Mouse (Mus musculus) gastrocnemius, postnatal 25 days (tissue): ENCODE measurements around the gene Grasp. TPM values are rescaled to one million over a fixed set of nuclear protein-coding genes. Genes with fewer than 3 reads are reported as not detected.

Experiments
- DNase-seq: peaks from one replicate; pipeline ENCODE4 v3.0.0; 2022
- total RNA-seq, 2 experiments: library from RNA; stranded (reverse); gene quantifications; 1 replicate in 1 of 2; 2 replicates in 1 of 2; pipeline ENCODE4 v1.2.3; 2021

Gene Grasp
- total RNA-seq, 2 experiments from 2014 or later = 4.3 to 5.7 TPM

- DNase-seq = peak; percentile 71
These were observed 24.2 kb downstream of the Grasp start for GRCm38 (mm10) chr15:101248029-101248710.

GRCm38 (mm10) chr15:101250220-101250800 lies 26.3 kb downstream of the Grasp start:
- no peak for DNase-seq

DNA sequence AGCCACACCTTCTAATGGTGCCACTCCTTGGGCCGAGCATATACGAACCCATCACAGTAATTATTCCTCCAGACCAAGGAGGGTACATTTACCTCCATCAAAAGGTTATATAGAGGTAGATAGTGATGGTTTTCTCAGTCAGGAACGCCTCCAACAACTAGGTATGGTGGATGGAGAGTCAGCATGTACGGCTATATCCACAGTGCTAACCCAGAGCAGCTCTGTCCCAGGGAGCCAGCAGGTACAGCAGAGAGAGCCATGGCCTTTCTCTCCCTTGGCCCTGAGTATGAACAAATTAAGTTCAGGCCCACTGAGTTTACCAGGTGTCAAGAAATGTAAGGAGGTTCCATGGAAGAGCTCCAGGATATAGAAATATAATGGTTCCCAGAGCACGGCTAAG lies 27.9 kb downstream of the Grasp start:
- DNase-seq = no peak

DNA sequence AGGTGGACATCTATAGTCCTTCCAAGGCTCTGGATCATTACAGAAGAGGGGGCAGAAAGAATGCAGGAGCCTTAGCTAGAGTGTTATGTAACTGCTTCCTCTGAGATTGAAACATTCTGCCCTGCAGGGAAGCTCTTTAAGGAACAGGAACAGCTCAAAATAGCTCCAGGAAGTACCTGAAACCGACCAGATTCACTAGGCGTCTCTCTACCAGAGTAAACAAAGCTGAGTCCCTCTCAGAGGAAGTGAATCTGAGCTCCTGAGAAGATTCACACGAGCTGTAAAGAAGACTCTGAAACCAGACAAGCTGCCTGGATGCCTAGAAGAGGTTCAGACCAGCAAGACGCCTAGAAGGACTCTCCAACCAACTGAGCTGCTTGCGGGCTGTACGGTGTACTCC lies 28.6 kb downstream of the Grasp start:
- no peak for DNase-seq

- no peak for DNase-seq
These were observed 29.5 kb downstream of the Grasp start for GRCm38 (mm10) chr15:101253563-101253885.

GRCm38 (mm10) chr15:101253886-101254795 lies 30.2 kb downstream of the Grasp start, which contains the start of gene Nr4a1:
Gene Nr4a1, plus strand, starts transcription at chr15:101254269.
- peak; percentile 91 for DNase-seq

GRCm38 (mm10) chr15:101255842-101256462 lies 32.0 kb downstream of the Grasp start:
- DNase-seq = no peak

GRCm38 (mm10) chr15:101256463-101257206 lies 32.6 kb downstream of the Grasp start:
- DNase-seq = no peak

DNA sequence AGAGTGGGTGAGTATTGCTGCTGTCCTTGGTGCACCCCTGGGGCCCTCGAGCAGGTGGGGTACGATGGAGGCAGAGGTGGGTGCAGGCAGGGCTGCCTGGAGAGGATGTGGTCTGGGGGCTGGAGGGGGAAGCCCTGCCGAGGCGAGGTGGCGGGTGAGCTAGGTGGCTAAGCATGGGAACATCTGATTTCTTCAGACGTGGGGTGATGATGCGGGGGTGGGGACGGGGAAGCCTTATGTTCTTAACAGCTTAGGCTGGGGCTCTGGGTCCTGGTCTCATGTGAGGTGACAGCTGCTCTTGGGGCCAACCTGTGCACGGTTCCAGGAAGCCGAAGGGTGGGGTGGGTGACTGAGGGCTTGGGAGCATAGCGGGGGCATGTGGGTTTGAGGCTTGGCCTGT lies 34.4 kb downstream of the Grasp start:
- peak; percentile 40 for DNase-seq

DNA sequence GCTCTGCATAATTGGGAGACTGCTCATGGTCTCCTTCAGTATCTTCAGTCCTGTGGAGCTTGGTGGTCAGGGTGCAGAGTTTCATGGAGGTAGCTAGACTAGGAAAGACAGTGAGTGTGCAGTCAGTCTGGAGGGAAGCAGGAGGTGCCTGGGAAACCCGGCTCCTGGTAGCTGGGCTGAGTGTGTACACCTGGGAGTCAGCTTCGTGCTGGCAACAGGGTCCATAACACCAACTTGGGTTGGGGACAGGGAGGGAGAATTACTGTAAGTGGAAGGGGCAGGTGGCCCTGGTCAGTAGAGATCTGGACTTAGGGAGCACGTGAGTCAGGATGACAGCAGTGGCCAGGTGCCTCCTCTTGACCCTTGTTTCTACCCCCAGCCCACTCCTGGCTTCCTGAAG lies 35.9 kb downstream of the Grasp start:
- DNase-seq = no peak

GRCm38 (mm10) chr15:101260387-101260786 lies 36.4 kb downstream of the Grasp start:
- DNase-seq = peak; percentile 95

DNA sequence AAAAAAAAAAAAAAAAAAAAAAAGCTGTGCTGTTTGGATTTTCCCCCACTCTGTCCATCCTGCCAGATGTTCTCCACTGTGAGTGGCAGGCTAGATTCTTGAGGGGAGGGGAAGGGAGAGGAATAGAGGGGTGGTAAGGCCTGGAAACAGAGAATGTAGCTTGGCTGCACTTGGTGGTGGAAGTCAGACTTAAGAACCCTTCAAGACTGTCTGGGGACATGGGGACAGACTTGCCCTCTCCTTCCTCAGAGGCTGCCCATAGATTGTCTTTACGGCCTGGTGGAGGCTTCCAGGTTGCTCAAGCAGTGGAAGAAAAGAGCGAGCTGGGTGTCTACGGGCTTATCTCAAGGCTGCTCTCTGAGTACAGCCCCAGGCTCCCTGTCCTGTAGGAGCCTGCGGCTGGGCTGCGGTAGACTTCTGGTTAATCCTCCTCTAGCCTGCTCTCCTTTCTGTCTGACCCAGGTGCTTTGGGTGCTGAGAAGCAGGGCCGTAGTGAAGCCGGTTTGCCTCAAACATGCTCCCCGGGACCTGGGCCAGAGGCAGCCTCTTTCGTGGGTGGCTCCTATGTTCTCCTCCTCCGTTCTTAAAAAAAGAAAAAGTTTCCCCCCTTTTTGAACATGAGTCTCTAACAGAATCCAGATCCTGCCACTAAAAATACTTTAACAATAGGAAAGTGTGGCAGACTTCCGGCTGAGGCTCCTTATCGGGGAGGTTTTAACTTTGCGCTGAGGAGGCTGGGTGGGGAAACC lies 37.1 kb downstream of the Grasp start:
- DNase-seq = no peak

GRCm38 (mm10) chr15:101262502-101262901 lies 38.5 kb downstream of the Grasp start:
- DNase-seq = peak; percentile 56

DNA sequence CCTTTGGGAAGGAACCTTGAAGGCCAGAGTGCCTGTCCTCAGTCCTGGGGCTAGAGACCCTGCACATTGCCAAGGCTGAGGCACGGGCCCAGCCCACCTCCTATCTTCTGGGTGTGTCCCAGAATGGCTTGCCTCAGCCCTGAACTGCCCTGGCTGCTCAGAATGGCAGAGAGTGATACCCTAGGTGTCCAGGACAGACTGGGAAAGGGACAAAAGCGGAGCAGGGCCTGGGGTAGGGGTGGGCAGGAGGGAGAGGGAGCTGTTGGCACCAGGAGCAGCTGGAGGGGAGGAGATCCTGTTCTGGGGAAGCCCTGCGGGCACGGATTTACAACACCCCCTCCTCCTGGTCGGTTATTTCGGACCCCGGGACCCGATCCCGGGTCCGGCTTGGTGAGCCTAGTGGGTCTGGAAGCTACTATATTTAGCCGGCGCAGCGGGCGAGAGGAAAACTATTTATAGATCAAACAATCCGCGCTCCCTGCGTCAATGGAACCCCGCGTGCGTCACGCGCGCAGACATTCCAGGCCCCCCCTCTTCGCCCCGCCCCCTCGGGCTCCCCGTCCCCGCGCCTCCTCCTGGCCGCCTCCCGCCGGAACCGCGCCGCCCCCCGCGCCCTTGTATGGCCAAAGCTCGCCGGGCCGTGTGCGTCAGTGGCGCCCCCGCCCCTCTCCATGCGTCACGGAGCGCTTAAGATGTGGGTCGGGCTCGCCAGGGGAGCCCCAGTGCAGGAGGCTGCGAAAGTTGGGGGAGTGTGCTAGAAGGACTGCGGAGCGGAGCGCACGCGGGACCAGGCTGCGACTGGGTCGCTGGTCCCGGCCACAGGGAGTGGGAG lies 42.4 kb downstream of the Grasp start:
- peak; percentile 97 for DNase-seq

- no peak for DNase-seq
These were observed 43.4 kb downstream of the Grasp start for GRCm38 (mm10) chr15:101267053-101268032.

- DNase-seq = no peak
These were observed 46.3 kb downstream of the Grasp start for GRCm38 (mm10) chr15:101270101-101270820.

DNA sequence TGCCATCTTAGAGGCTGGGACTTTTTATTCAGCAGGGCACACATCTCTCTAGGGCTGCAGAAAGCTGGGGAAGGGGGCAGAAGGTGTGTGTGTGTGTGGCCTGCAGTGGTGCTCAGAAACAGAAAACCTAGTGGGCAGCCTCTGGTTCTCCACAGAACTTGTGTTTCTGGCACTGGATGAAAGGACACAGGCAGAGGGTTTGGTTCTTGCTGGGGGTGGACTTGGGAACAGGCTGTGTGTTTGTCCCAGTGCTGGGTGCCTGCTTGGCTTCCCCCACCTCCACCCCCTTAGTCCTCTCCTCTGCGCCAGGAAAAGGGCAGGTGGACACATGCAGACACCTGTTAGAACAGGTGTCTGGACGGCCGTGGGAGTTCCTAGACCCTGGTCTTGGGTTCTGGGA lies 47.1 kb downstream of the Grasp start:
- no peak for DNase-seq

DNA sequence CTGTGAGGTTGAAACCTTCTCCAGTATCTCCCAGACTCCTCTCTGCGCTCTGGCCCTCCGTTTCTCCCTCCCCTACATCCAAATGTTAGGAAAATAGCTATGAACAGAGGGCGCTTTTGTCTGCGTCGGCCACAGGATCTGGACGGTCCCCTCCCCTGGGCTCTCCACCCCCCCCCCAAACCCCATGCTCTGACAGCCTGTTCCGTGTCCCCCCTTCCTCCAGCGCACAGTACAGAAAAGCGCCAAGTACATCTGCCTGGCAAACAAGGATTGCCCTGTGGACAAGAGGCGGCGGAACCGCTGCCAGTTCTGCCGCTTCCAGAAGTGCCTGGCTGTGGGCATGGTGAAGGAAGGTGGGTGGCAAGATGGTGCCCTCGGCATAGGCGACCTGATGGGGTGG lies 47.5 kb downstream of the Grasp start:
- DNase-seq = no peak
